Mouse (Mus musculus): ENCODE data around the gene Fbxo17. TPM values are rescaled to one million over a fixed set of nuclear protein-coding genes. Genes with fewer than 3 reads are reported as not detected.

Gene Fbxo17
- total RNA-seq (2023) = 0.76 to 1.9 TPM (median 1.1 TPM) in 4 replicates

GRCm38 (mm10) chr7:28716590-28717281, at the start of gene Fbxo17:
Fbxo17 (plus strand) TSS chr7:28716804.

GRCm38 (mm10) chr7:28692545-28693320, 23.9 kb upstream of the Fbxo17 start, which contains the start of gene Fbxo27:
Fbxo27 (plus strand) TSS chr7:28692849.

GRCm38 (mm10) chr7:28741709-28742438, 25.3 kb downstream of the Fbxo17 start, which contains the start of the genes Mrps12 and Sars2:
Mrps12 (minus strand) TSS chr7:28741820.
Sars2 (plus strand) TSS chr7:28741992.

GRCm38 (mm10) chr7:28756079-28756478, 39.5 kb downstream of the Fbxo17 start, which contains the start of gene Ccer2:
Ccer2 (plus strand) TSS chr7:28756174.

GRCm38 (mm10) chr7:28766173-28766879, 49.7 kb downstream of the Fbxo17 start, which contains the start of gene Sirt2:
Sirt2 (plus strand) TSS chr7:28766735.

GRCm38 (mm10) chr7:28767462-28767965, 50.9 kb downstream of the Fbxo17 start, which contains the start of gene Nfkbib:
Nfkbib (minus strand) TSS chr7:28767512.

Other genes with a start within 250 kb of the Fbxo17 start
- not detected in 4 replicates for gene Ifnl2, start 206.3 kb upstream of the Fbxo17 start, total RNA-seq (2023)
- gene Ifnl3, start 194.0 kb upstream of the Fbxo17 start, total RNA-seq (2023) = not detected in 4 replicates
- gene Sycn, start 175.9 kb upstream of the Fbxo17 start, total RNA-seq (2023) = not detected in 4 replicates
- gene Nccrp1, start 169.6 kb upstream of the Fbxo17 start, total RNA-seq (2023) = not detected in 4 replicates
- gene Samd4b, start 118.7 kb upstream of the Fbxo17 start, total RNA-seq (2023) = 48.1 to 61.6 TPM (median 56.1 TPM) in 4 replicates
- gene Pak4, start 118.6 kb upstream of the Fbxo17 start, total RNA-seq (2023) = 11.4 to 15.2 TPM (median 14.0 TPM) in 4 replicates
- not detected in 4 replicates for gene Acp7, start 85.5 kb upstream of the Fbxo17 start, total RNA-seq (2023)
- 0.30 to 2.2 TPM (median 0.89 TPM) in 3 of 4 replicates, not detected in the other for gene Fbxo27, start 24.0 kb upstream of the Fbxo17 start, total RNA-seq (2023)
- 16.7 to 28.3 TPM (median 18.1 TPM) in 4 replicates for gene Mrps12, start 25.0 kb downstream of the Fbxo17 start, total RNA-seq (2023)
- 15.6 to 19.8 TPM (median 17.8 TPM) in 4 replicates for gene Sars2, start 25.2 kb downstream of the Fbxo17 start, total RNA-seq (2023)
- not detected in 4 replicates for gene Ccer2, start 39.4 kb downstream of the Fbxo17 start, total RNA-seq (2023)
- gene Sirt2, start 49.9 kb downstream of the Fbxo17 start, total RNA-seq (2023) = 76.6 to 88.4 TPM (median 81.9 TPM) in 4 replicates
- 87.4 to 99.7 TPM (median 92.5 TPM) in 4 replicates for gene Nfkbib, start 50.7 kb downstream of the Fbxo17 start, total RNA-seq (2023)
- 7.0 to 10.9 TPM (median 8.4 TPM) in 4 replicates for gene Rinl, start 72.2 kb downstream of the Fbxo17 start, total RNA-seq (2023)
- 570 to 598 TPM (median 582 TPM) in 4 replicates for gene Hnrnpl, start 91.7 kb downstream of the Fbxo17 start, total RNA-seq (2023)
- 42.6 to 53.3 TPM (median 47.9 TPM) in 4 replicates for gene Ech1, start 108.4 kb downstream of the Fbxo17 start, total RNA-seq (2023)
- gene Lgals4, start 117.0 kb downstream of the Fbxo17 start, total RNA-seq (2023) = 11.0 to 15.2 TPM (median 12.8 TPM) in 4 replicates
- gene Lgals7, start 147.0 kb downstream of the Fbxo17 start, total RNA-seq (2023) = not detected in 4 replicates
- gene Capn12, start 164.6 kb downstream of the Fbxo17 start, total RNA-seq (2023) = not detected in 4 replicates
- 105 to 121 TPM (median 115 TPM) in 4 replicates for gene Actn4, start 245.5 kb downstream of the Fbxo17 start, total RNA-seq (2023)